Mouse (Mus musculus): Measurements from ENCODE around the gene Hunk.

GRCm38 (mm10) chr16:90396882-90397281, 11.1 kb downstream of the Hunk start:
- TF ChIP-seq CTCF (IDR thresholded peaks at IDR 0.05; ENCODE audit: extremely low read depth, insufficient read depth, low read length), result no peak
- TF ChIP-seq POLR2A (IDR thresholded peaks at IDR 0.05; ENCODE audit: extremely low read depth, insufficient read depth, low read length), result no peak

All from cortical plate, adult 2 months (tissue).